Mouse (Mus musculus) testis, adult 2 months (tissue): Measurements from ENCODE around the gene Stim1.

Experiments
- CTCF ChIP-seq: fragments of 200-500 bp; IDR thresholded peaks from 2 replicates; pipeline ENCODE4 v1.5.1; 2012; ENCODE audit warnings: low read depth, mild to moderate bottlenecking, inconsistent platforms, low read length, moderate library complexity; ENCODE audit not compliant: control insufficient read depth, insufficient read depth, insufficient replicate concordance
- POLR2A ChIP-seq: fragments of 200-500 bp; IDR thresholded peaks from 2 replicates; pipeline ENCODE4 v1.6.1; 2012; ENCODE audit warnings: low read depth, mild to moderate bottlenecking, inconsistent platforms, low read length, moderate library complexity; ENCODE audit not compliant: control insufficient read depth

DNA sequence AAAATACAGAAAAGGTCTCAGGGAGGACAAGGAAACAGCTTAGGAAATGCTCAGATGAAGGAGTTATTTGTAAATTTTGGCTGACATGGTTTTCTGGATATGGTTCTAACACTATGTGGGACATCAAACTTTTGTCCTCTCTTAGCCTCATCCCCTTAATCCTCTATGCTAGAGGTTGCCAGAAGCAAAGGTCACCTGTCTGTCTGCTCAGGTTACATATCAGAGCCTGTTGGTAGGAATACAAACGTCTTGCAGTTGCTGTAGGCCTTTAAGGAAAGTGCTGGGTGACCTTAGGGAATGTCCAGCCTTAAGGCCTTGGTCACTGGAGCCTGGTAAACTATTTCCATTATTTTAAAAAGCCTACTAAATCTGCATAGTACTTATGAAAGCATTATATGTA, 85.8 kb downstream of the Stim1 start:
- TF ChIP-seq POLR2A = no peak
- no peak for TF ChIP-seq CTCF
